Mouse (Mus musculus) hindbrain, embryonic 14.5 days (tissue): Measurements from ENCODE around the gene Prkn. TPM values are rescaled to one million over a fixed set of nuclear protein-coding genes. Genes with fewer than 3 reads are reported as not detected.

ENCODE experiments used
- ATAC-seq: fragments of 200-750 bp; cut with Nextera tagmentation; 2 replicates; pipeline ENCODE4 v1.8.0; 2017; ENCODE audit warnings: moderate number of reproducible peaks, mild to moderate bottlenecking, moderate TSS enrichment, moderate library complexity; ENCODE audit not compliant: low FRiP score
- DNase-seq: peaks from one replicate; pipeline ENCODE4 v3.0.0-alpha.2; 2015; ENCODE audit warnings: low spot score
- H3K27ac ChIP-seq: fragments of 300-500 bp; sonication (generic); 2 replicates; pipeline ENCODE4 v1.5.1; 2014; ENCODE audit warnings: mild to moderate bottlenecking, moderate library complexity
- H3K27me3 ChIP-seq: fragments of 300-500 bp; sonication (generic); 2 replicates; pipeline ENCODE4 v1.6.1; 2014; ENCODE audit warnings: mild to moderate bottlenecking, low read length, mixed read lengths; ENCODE audit not compliant: control insufficient read depth, insufficient read depth
- H3K36me3 ChIP-seq: fragments of 300-500 bp; sonication (generic); replicated peaks from 2 replicates; pipeline ENCODE4 v1.6.1; 2014; ENCODE audit not compliant: control insufficient read depth, insufficient read depth
- H3K4me1 ChIP-seq: fragments of 300-500 bp; sonication (generic); replicated peaks from 2 replicates; pipeline ENCODE4 v1.6.1; 2014; ENCODE audit warnings: antibody characterized with exemption, low read length, mixed read lengths; ENCODE audit not compliant: control insufficient read depth, insufficient read depth
- H3K4me2 ChIP-seq: fragments of 300-500 bp; sonication (generic); replicated peaks from 2 replicates; pipeline ENCODE4 v1.6.1; 2014; ENCODE audit warnings: mild to moderate bottlenecking, moderate library complexity
- H3K4me3 ChIP-seq: fragments of 300-500 bp; sonication (generic); replicated peaks from 2 replicates; pipeline ENCODE4 v1.5.1; 2014; ENCODE audit warnings: mild to moderate bottlenecking, low read length
- H3K9ac ChIP-seq: fragments of 300-500 bp; sonication (generic); 2 replicates; pipeline ENCODE4 v1.6.1; 2014
- H3K9me3 ChIP-seq: fragments of 300-500 bp; sonication (generic); 2 replicates; pipeline ENCODE4 v1.6.1; 2016; ENCODE audit warnings: low read length; ENCODE audit not compliant: control insufficient read depth
- WGBS: fragments of 180-500 bp; shearing (Covaris S2); extraction: QIAGEN DNeasy Blood & Tissue Kit; methylation state at CpG from one replicate; pipeline ENCODE4 v1.1.7; 2014; 5-methylcytosine and 5-hydroxymethylcytosine counted together
- polyA plus RNA-seq: library from polyadenylated mRNA; unstranded; fragments of >200 nt; fragmentation: Nextera tagmentation; extraction: Ambion mirVana; gene quantifications from 2 replicates; pipeline ENCODE4 v1.2.1, GENCODE M21; 2014

Prkn gene
- polyA plus RNA-seq, 1 experiment from 2014 or later: 4.4 TPM

GRCm38 (mm10) chr17:11885601-11886000, 1045.4 kb downstream of the Prkn start:
- no peak for DNase-seq
- no peak overlapping the region for H3K27ac ChIP-seq
- H3K4me1 ChIP-seq: 0 out of 2 replicates have a peak, but pooled peaks cover 7% of the 10 kb centered on the region
- no peaks in the 10 kb centered on the region for H3K9me3 ChIP-seq
- no peak overlapping the region for H3K4me3 ChIP-seq
- WGBS: 87% methylated on average over 6 of the region's 6 CpGs
- H3K27me3 ChIP-seq: no peaks in the 10 kb centered on the region
- H3K4me2 ChIP-seq: no peak overlapping the region
- no peak overlapping the region for H3K9ac ChIP-seq
- no peaks in the 10 kb centered on the region for H3K36me3 ChIP-seq
- no peak for ATAC-seq

- DNase-seq: no peak
These were observed 1046.8 kb downstream of the Prkn start for GRCm38 (mm10) chr17:11886963-11887362.

GRCm38 (mm10) chr17:11887591-11888205, 1047.5 kb downstream of the Prkn start:
- Histone ChIP-seq H3K4me1 (0 out of 2 replicates have a peak, but pooled peaks cover 7% of the 10 kb centered on the region), H3K4me2 (no peak overlapping the region), H3K27ac (peak overlapping the region; percentile 26; the same call in 1 of the 2 replicates), H3K27me3 (no peaks in the 10 kb centered on the region), H3K4me3 (no peak overlapping the region), H3K9me3 (no peaks in the 10 kb centered on the region), H3K9ac (no peak overlapping the region), H3K36me3 (no peaks in the 10 kb centered on the region)
- WGBS: 56% methylated on average over 12 of the region's 12 CpGs
- DNase-seq (no peak), ATAC-seq (no peak; the same call in 1 of the 2 replicates)

More at GRCm38 (mm10) chr17:11886963-11887362, 1046.8 kb downstream of the Prkn start:
- WGBS: 89% methylated on average over 4 of the region's 4 CpGs
- Histone ChIP-seq H3K9me3 (no peaks in the 10 kb centered on the region), H3K4me3 (no peak overlapping the region), H3K27me3 (no peaks in the 10 kb centered on the region), H3K4me2 (no peak overlapping the region), H3K4me1 (0 out of 2 replicates have a peak, but pooled peaks cover 7% of the 10 kb centered on the region), H3K36me3 (no peaks in the 10 kb centered on the region), H3K27ac (no peak overlapping the region), H3K9ac (no peak overlapping the region)
- no peak for ATAC-seq

- Histone ChIP-seq H3K4me2 (no peak overlapping the region), H3K4me1 (0 out of 2 replicates have a peak, but pooled peaks cover 7% of the 10 kb centered on the region), H3K9ac (no peak overlapping the region), H3K27me3 (no peaks in the 10 kb centered on the region), H3K4me3 (no peak overlapping the region), H3K27ac (no peak overlapping the region), H3K36me3 (no peaks in the 10 kb centered on the region), H3K9me3 (no peaks in the 10 kb centered on the region)
- no peak for ATAC-seq
- 71% methylated on average over 5 of the region's 5 CpGs for WGBS
- DNase-seq: no peak
These were observed 1048.6 kb downstream of the Prkn start for GRCm38 (mm10) chr17:11888806-11889205.

- Histone ChIP-seq H3K27ac (no peak overlapping the region), H3K4me1 (no peaks in the 10 kb centered on the region), H3K36me3 (no peaks in the 10 kb centered on the region), H3K4me3 (no peak overlapping the region), H3K9ac (no peak overlapping the region), H3K9me3 (no peaks in the 10 kb centered on the region), H3K27me3 (no peaks in the 10 kb centered on the region), H3K4me2 (no peak overlapping the region)
- no peak for DNase-seq
- WGBS: 70% methylated on average over 7 of the region's 7 CpGs
- no peak for ATAC-seq
These were observed 1060.1 kb downstream of the Prkn start for GRCm38 (mm10) chr17:11900300-11900699.

GRCm38 (mm10) chr17:11901731-11902130, 1061.5 kb downstream of the Prkn start:
- H3K4me3 ChIP-seq: no peak overlapping the region
- WGBS: 78% methylated on average over 3 of the region's 3 CpGs
- H3K27ac ChIP-seq: no peak overlapping the region

GRCm38 (mm10) chr17:11903001-11903400, 1062.8 kb downstream of the Prkn start:
- H3K36me3 ChIP-seq: no peaks in the 10 kb centered on the region
- H3K4me2 ChIP-seq: no peak overlapping the region
- no peak overlapping the region for H3K9ac ChIP-seq
- H3K9me3 ChIP-seq: no peaks in the 10 kb centered on the region
- DNase-seq (no peak), ATAC-seq (no peak)
- H3K27me3 ChIP-seq: no peaks in the 10 kb centered on the region
- no peak overlapping the region for H3K27ac ChIP-seq
- no peak overlapping the region for H3K4me3 ChIP-seq
- 53% methylated on average over 6 of the region's 6 CpGs for WGBS
- H3K4me1 ChIP-seq: no peaks in the 10 kb centered on the region

More at GRCm38 (mm10) chr17:11901731-11902130, 1061.5 kb downstream of the Prkn start:
- no peaks in the 10 kb centered on the region for H3K9me3 ChIP-seq
- no peak overlapping the region for H3K4me2 ChIP-seq
- no peaks in the 10 kb centered on the region for H3K4me1 ChIP-seq
- DNase-seq (no peak), ATAC-seq (no peak)
- H3K9ac ChIP-seq: no peak overlapping the region
- H3K27me3 ChIP-seq: no peaks in the 10 kb centered on the region
- no peaks in the 10 kb centered on the region for H3K36me3 ChIP-seq

GRCm38 (mm10) chr17:11910668-11911398, 1070.6 kb downstream of the Prkn start:
- Histone ChIP-seq H3K4me1 (peaks cover 15% of the 10 kb centered on the region; the same call in 1 of the 2 replicates), H3K4me3 (no peak overlapping the region)

GRCm38 (mm10) chr17:11912136-11912535, 1072.0 kb downstream of the Prkn start:
- no peak overlapping the region for H3K4me3 ChIP-seq
- H3K9me3 ChIP-seq: no peaks in the 10 kb centered on the region
- no peak for ATAC-seq
- 69% methylated on average over 4 of the region's 4 CpGs for WGBS
- peaks cover 15% of the 10 kb centered on the region; the same call in 1 of the 2 replicates for H3K4me1 ChIP-seq
- no peaks in the 10 kb centered on the region for H3K27me3 ChIP-seq
- no peak overlapping the region for H3K27ac ChIP-seq
- H3K36me3 ChIP-seq: no peaks in the 10 kb centered on the region
- no peak for DNase-seq
- no peak overlapping the region for H3K9ac ChIP-seq
- no peak overlapping the region for H3K4me2 ChIP-seq

More at GRCm38 (mm10) chr17:11910668-11911398, 1070.6 kb downstream of the Prkn start:
- Histone ChIP-seq H3K27ac (no peak overlapping the region), H3K36me3 (no peaks in the 10 kb centered on the region), H3K9ac (no peak overlapping the region), H3K4me2 (no peak overlapping the region), H3K9me3 (no peaks in the 10 kb centered on the region), H3K27me3 (no peaks in the 10 kb centered on the region)
- 57% methylated on average over 8 of the region's 8 CpGs for WGBS
- no peak for ATAC-seq
- DNase-seq: no peak
